Mouse (Mus musculus) forebrain, postnatal 0 days (tissue): ENCODE data around the gene Kcnn4. TPM values are rescaled to one million over a fixed set of nuclear protein-coding genes. Genes with fewer than 3 reads are reported as not detected.

ENCODE experiments used
- ATAC-seq: fragments of 200-750 bp; cut with Nextera tagmentation; 2 replicates; pipeline ENCODE4 v1.8.0; 2017; ENCODE audit warnings: mild to moderate bottlenecking, moderate library complexity
- DNase-seq: peaks from one replicate; pipeline ENCODE4 v3.0.0-alpha.2; 2015
- H3K27ac ChIP-seq: fragments of 300-500 bp; sonication (generic); 2 replicates; pipeline ENCODE4 v1.5.1; 2014; ENCODE audit warnings: low read depth, mild to moderate bottlenecking, antibody characterized with exemption, low read length, moderate library complexity, mixed read lengths
- H3K27me3 ChIP-seq: fragments of 300-500 bp; sonication (generic); 2 replicates; pipeline ENCODE4 v1.6.1; 2014; ENCODE audit warnings: mild to moderate bottlenecking, low read length, mixed read lengths; ENCODE audit not compliant: insufficient read depth
- H3K36me3 ChIP-seq: fragments of 300-500 bp; sonication (generic); 2 replicates; pipeline ENCODE4 v1.6.1; 2014; ENCODE audit warnings: mild to moderate bottlenecking, moderate library complexity; ENCODE audit not compliant: insufficient read depth
- H3K4me1 ChIP-seq: fragments of 300-500 bp; sonication (generic); 2 replicates; pipeline ENCODE4 v1.6.1; 2014; ENCODE audit warnings: antibody characterized with exemption; ENCODE audit not compliant: insufficient read depth
- H3K4me2 ChIP-seq: fragments of 300-500 bp; sonication (generic); 2 replicates; pipeline ENCODE4 v1.6.1; 2014; ENCODE audit warnings: low read depth, mild to moderate bottlenecking, moderate library complexity
- H3K4me3 ChIP-seq: fragments of 300-500 bp; sonication (generic); 2 replicates; pipeline ENCODE4 v1.5.1; 2014; ENCODE audit warnings: low read depth, low read length, mixed read lengths
- H3K9ac ChIP-seq: fragments of 300-500 bp; sonication (generic); 2 replicates; pipeline ENCODE4 v1.6.1; 2014; ENCODE audit warnings: mild to moderate bottlenecking
- H3K9me3 ChIP-seq: fragments of 300-500 bp; sonication (generic); 2 replicates; pipeline ENCODE4 v1.6.1; 2016; ENCODE audit warnings: low read length
- CTCF ChIP-seq: sonication (generic); IDR thresholded peaks from 2 replicates; pipeline ENCODE4 v1.5.1; 2016; ENCODE audit warnings: antibody characterized with exemption, control low read depth, low read depth
- WGBS: fragments of 180-500 bp; shearing (Covaris S2); extraction: QIAGEN DNeasy Blood & Tissue Kit; methylation state at CpG from one replicate; pipeline ENCODE4 v1.1.7; 2014; 5-methylcytosine and 5-hydroxymethylcytosine counted together
- polyA plus RNA-seq: library from polyadenylated mRNA; unstranded; fragments of >200 nt; fragmentation: Nextera tagmentation; extraction: Ambion mirVana; gene quantifications from 2 replicates; pipeline ENCODE4 v1.2.1, GENCODE M21; 2015
- total RNA-seq: library from RNA; depleted of rRNA; stranded (reverse); fragments of >200 nt; gene quantifications from 2 replicates; pipeline ENCODE4 v1.2.3, GENCODE M21; 2014

The Kcnn4 gene
- total and polyA plus RNA-seq, 2 experiments from 2014 or later: 0.88 to 1.5 TPM

- DNase-seq (no peak), ATAC-seq (no peak)
- Histone ChIP-seq H3K4me3 (no peak within 1 kb of the TSS), H3K9ac (no peak within 1 kb of the TSS), H3K27me3 (peaks cover 13% of the 10 kb centered on the region), H3K4me2 (no peak within 1 kb of the TSS), H3K4me1 (no peaks in the 10 kb centered on the region), H3K27ac (no peak within 1 kb of the TSS), H3K36me3 (no peaks in the 10 kb centered on the region), H3K9me3 (no peaks in the 10 kb centered on the region)
- TF ChIP-seq CTCF: no peak
- 54% methylated on average over 49 of the region's 49 CpGs for WGBS
These were observed 36.6 kb upstream of the Kcnn4 start, which contains the start of gene Tescl for GRCm38 (mm10) chr7:24333304-24333986. TSS of gene Tescl (minus strand) at chr7:24333936.

GRCm38 (mm10) chr7:24335699-24336309 lies 34.3 kb upstream of the Kcnn4 start:
- DNase-seq: peak; percentile 87
- Histone ChIP-seq H3K9me3 (no peaks in the 10 kb centered on the region), H3K4me2 (no peak overlapping the region), H3K36me3 (no peaks in the 10 kb centered on the region), H3K4me1 (no peaks in the 10 kb centered on the region), H3K27ac (no peak overlapping the region), H3K9ac (no peak overlapping the region), H3K27me3 (peaks cover 13% of the 10 kb centered on the region), H3K4me3 (no peak overlapping the region)
- TF ChIP-seq CTCF: peak; percentile 84
- 11% methylated on average over 5 of the region's 5 CpGs for WGBS
- ATAC-seq: peak; percentile 54

DNA sequence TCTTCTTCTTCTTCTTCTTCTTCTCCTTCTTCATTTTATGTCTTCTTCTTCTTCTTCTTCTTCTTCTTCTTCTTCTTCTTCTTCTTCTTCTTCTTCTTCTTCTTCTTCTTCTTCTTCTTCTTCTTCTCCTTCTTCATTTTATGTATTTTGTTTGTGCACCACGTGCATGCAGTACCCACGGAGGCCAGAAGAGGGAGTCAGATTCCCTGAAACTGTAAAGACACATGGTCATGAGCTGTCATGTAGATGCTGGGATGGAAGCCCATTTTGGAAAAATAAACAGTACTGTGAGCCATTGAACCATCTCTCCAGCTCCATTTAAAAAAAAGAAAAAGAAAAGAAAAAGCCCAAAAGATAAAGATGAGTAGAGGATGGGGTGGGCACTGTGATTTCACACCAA lies 31.8 kb upstream of the Kcnn4 start:
- DNase-seq (no peak), ATAC-seq (no peak)
- no peaks in the 10 kb centered on the region for H3K4me1 ChIP-seq
- H3K27ac ChIP-seq: no peak overlapping the region
- no peak overlapping the region for H3K4me2 ChIP-seq
- peak; percentile 33; the same call in 1 of the 2 replicates for TF ChIP-seq CTCF
- no peak overlapping the region for H3K4me3 ChIP-seq
- H3K36me3 ChIP-seq: no peaks in the 10 kb centered on the region
- H3K9me3 ChIP-seq: no peaks in the 10 kb centered on the region
- peaks cover 11% of the 10 kb centered on the region for H3K27me3 ChIP-seq
- no peak overlapping the region for H3K9ac ChIP-seq
- WGBS: 50% methylated on average over 2 of the region's 2 CpGs

GRCm38 (mm10) chr7:24343701-24344272 lies 26.3 kb upstream of the Kcnn4 start:
- Histone ChIP-seq H3K9ac (no peak overlapping the region), H3K4me1 (no peaks in the 10 kb centered on the region), H3K27me3 (no peaks in the 10 kb centered on the region; the same call in 1 of the 2 replicates), H3K36me3 (no peaks in the 10 kb centered on the region), H3K4me2 (no peak overlapping the region), H3K27ac (no peak overlapping the region), H3K9me3 (no peaks in the 10 kb centered on the region), H3K4me3 (no peak overlapping the region)
- ATAC-seq: no peak
- no peak for TF ChIP-seq CTCF
- no peak for DNase-seq
- 62% methylated on average over 7 of the region's 7 CpGs for WGBS

DNA sequence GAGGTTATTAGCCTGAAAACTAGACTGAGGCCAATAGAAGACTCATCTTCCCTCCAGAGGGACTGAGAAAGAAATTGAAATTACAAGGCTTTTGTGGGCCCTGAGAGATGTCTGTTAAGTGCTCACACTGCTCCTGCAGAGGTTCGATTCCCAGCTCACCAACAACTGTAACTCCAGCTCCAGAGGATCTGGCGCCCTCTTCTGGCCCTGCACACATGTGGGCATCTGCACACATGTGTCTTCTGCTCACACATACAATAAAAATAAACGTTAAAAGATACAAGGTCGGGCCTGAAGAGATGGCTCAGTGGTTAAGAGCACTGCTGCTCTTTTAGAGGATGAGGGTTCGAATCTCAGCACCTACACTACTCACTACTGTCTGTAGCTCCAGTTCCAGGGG lies 23.6 kb upstream of the Kcnn4 start:
- Histone ChIP-seq H3K4me3 (no peak overlapping the region), H3K9ac (no peak overlapping the region), H3K27me3 (no peaks in the 10 kb centered on the region; the same call in 1 of the 2 replicates), H3K27ac (no peak overlapping the region), H3K9me3 (no peaks in the 10 kb centered on the region), H3K4me2 (no peak overlapping the region), H3K36me3 (no peaks in the 10 kb centered on the region), H3K4me1 (no peaks in the 10 kb centered on the region)
- TF ChIP-seq CTCF: no peak
- no peak for DNase-seq
- WGBS: 74% methylated on average over 5 of the region's 5 CpGs
- no peak for ATAC-seq

- no peaks in the 10 kb centered on the region for H3K9me3 ChIP-seq
- no peaks in the 10 kb centered on the region for H3K4me1 ChIP-seq
- no peak within 1 kb of the TSS for H3K9ac ChIP-seq
- H3K36me3 ChIP-seq: no peaks in the 10 kb centered on the region
- H3K4me2 ChIP-seq: no peak within 1 kb of the TSS
- no peak for DNase-seq
- no peak within 1 kb of the TSS for H3K4me3 ChIP-seq
- ATAC-seq: no peak
- TF ChIP-seq CTCF: no peak
- no peaks in the 10 kb centered on the region for H3K27me3 ChIP-seq
- H3K27ac ChIP-seq: no peak within 1 kb of the TSS
- 42% methylated on average over 6 of the region's 6 CpGs for WGBS
These were observed 21.2 kb upstream of the Kcnn4 start, which contains the start of gene Lypd5 for GRCm38 (mm10) chr7:24348896-24349295. TSS of gene Lypd5 (plus strand) at chr7:24349196.

- DNase-seq: no peak
- whole genome bisulfite sequencing: 88% methylated on average over 6 of the region's 6 CpGs
- ATAC-seq: no peak
- Histone ChIP-seq H3K4me2 (no peak overlapping the region), H3K36me3 (no peaks in the 10 kb centered on the region), H3K27ac (no peak overlapping the region), H3K4me3 (no peak overlapping the region), H3K27me3 (no peaks in the 10 kb centered on the region), H3K9me3 (no peaks in the 10 kb centered on the region), H3K9ac (no peak overlapping the region), H3K4me1 (no peaks in the 10 kb centered on the region)
- TF ChIP-seq CTCF: no peak
These were observed 14.4 kb upstream of the Kcnn4 start for GRCm38 (mm10) chr7:24355646-24356045.
